Mouse (Mus musculus) ES-E14 (cell line): ENCODE data around the gene Mia2.

Source experiments
- MAFK ChIP-seq: IDR thresholded peaks from 2 replicates; pipeline ENCODE4 v1.6.1; 2014; ENCODE audit warnings: mild to moderate bottlenecking, low read depth, low read length, inconsistent platforms; ENCODE audit not compliant: insufficient read depth
- ZC3H11A ChIP-seq: IDR thresholded peaks from 2 replicates; pipeline ENCODE4 v1.6.1; 2012; ENCODE audit warnings: low read depth, mild to moderate bottlenecking, inconsistent platforms, low read length, borderline replicate concordance

GRCm38 (mm10) chr12:59060993-59061595 is 34.5 kb upstream of the Mia2 start, which contains the start of gene Trappc6b:
- TF ChIP-seq MAFK = no peak
- no peak for TF ChIP-seq ZC3H11A
